Mouse (Mus musculus): ENCODE measurements around the gene Hoxd10. TPM values are rescaled to one million over a fixed set of nuclear protein-coding genes. Genes with fewer than 3 reads are reported as not detected.

Hoxd10 gene
- total and polyA plus RNA-seq, 3 experiments: not detected

DNA sequence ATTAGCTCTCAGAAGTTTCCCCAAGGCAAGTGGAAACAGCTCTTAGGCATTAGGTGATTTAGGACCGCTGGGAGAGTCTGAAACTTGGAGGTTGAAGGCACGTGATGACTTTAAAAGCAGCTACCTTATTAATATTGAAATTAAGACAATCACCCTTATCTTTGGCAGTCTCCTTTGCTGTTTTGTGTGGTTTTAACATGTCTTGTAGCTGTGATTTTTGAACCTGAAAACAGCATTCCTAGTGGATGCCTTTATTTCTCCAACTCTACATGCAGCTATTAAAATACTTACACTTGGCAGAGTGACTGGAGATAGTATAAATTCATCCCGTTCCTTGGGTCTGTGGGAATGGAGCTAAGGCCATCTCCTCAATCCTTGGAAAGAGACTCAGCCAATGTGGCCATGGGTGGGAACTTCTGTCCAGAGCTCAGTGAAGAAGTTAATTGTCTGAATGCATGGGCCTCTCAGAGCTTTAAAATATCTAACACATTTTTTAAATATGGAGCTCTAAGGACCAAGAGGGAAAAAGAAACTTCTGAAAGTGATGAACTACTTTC, 21.0 kb upstream of the Hoxd10 start:
- Histone ChIP-seq H3K4me3 (replicated peaks in 1 of 3; ENCODE audit: low read depth in 2 of 3, low read length in 2 of 3, poor library complexity in 1 of 3) (no peak overlapping the region), H3K27me3 (replicated peaks) (no peaks in the 10 kb centered on the region), H3K36me3 (replicated peaks in 1 of 2; ENCODE audit: control insufficient read depth in 1 of 2, insufficient read depth in 1 of 2, low read length in 1 of 2) (no peaks in the 10 kb centered on the region), H3K9me3 (replicated peaks; ENCODE audit: low read length) (peaks cover 11% of the 10 kb centered on the region), H3K79me2 (replicated peaks; ENCODE audit: control insufficient read depth, extremely low read depth, insufficient read depth, poor library complexity, severe bottlenecking) (no peaks in the 10 kb centered on the region), H3K9ac (ENCODE audit: insufficient read depth, low read depth) (no peak overlapping the region), H3K4me1 (ENCODE audit: control insufficient read depth in 1 of 2, insufficient read depth in 2 of 2) (0 out of 4 replicates have a peak, but pooled peaks cover 0 to 5% of the 10 kb centered on the region in 2 experiments), H3K27ac (ENCODE audit: insufficient read depth, low read depth) (no peak overlapping the region), H3K4me2 (ENCODE audit: insufficient read depth, low read depth, poor library complexity, severe bottlenecking) (no peak overlapping the region)
- DNase-seq (ENCODE audit: extremely low read depth): no peak
- dilution Hi-C loops (cut with MboI; ENCODE audit: extremely low pct_ligation_motif_present, extremely low pct_unique_long_range_greater_than_20kb, low sequenced_read_pairs) (no loop called here), in situ Hi-C loops (cut with MboI; ENCODE audit: low pct_ligation_motif_present, low pct_unique_long_range_greater_than_20kb, low sequenced_read_pairs) (loop anchor here (25.0 kb wide), 1 partner anchor 1083 kb away; the partner anchor contains the start of gene Chrna1)
- TF ChIP-seq MAX (IDR thresholded peaks at IDR 0.05; ENCODE audit: low read length) (no peak), TBP (conservative IDR thresholded peaks at IDR 0.05; ENCODE audit: low read depth, low read length) (no peak), POLR2A (IDR thresholded peaks at IDR 0.05; ENCODE audit: low read depth, low read length) (no peak), NRF1 (IDR thresholded peaks at IDR 0.05; ENCODE audit: low read depth, low read length) (no peak)

GRCm38 (mm10) chr2:74671847-74672246, 19.9 kb upstream of the Hoxd10 start:
- no peak for TF ChIP-seq MAZ (IDR thresholded peaks at IDR 0.05; ENCODE audit: low read depth, low read length)
- no peak for TF ChIP-seq USF1 (IDR thresholded peaks at IDR 0.05; ENCODE audit: low read depth, low read length)
- TF ChIP-seq E2F4 (IDR thresholded peaks at IDR 0.05; ENCODE audit: insufficient replicate concordance, low read depth, low read length): no peak
- TF ChIP-seq TCF12 (IDR thresholded peaks at IDR 0.05; ENCODE audit: low read depth, low read length): no peak
- TF ChIP-seq MYC (IDR thresholded peaks at IDR 0.05; ENCODE audit: low read depth, low read length): no peak
- TF ChIP-seq NELFE (IDR thresholded peaks at IDR 0.05; ENCODE audit: low read depth, low read length): no peak
- no peak for TF ChIP-seq ZMIZ1 (IDR thresholded peaks at IDR 0.05; ENCODE audit: low read depth, low read length)
- TF ChIP-seq MEF2A (IDR thresholded peaks at IDR 0.05; ENCODE audit: borderline replicate concordance, low read depth, low read length): no peak
- no peak for TF ChIP-seq GABPA (IDR thresholded peaks at IDR 0.05; ENCODE audit: insufficient replicate concordance, low read depth, low read length)
- no peak for TF ChIP-seq ZNF384 (IDR thresholded peaks at IDR 0.05; ENCODE audit: low read depth, low read length)
- TF ChIP-seq NRF1 (IDR thresholded peaks at IDR 0.05; ENCODE audit: low read depth, low read length): no peak
- TF ChIP-seq CTCF (conservative IDR thresholded peaks at IDR 0.05 in 1 of 2, IDR thresholded peaks at IDR 0.05 in 1 of 2; ENCODE audit: low read depth in 2 of 2, low read length in 2 of 2): no peak
- TF ChIP-seq SMC3 (IDR thresholded peaks at IDR 0.05; ENCODE audit: low read depth, low read length): no peak
- no peak for TF ChIP-seq ZC3H11A (IDR thresholded peaks at IDR 0.05; ENCODE audit: low read depth, low read length)
- DNase-seq (ENCODE audit: extremely low read depth): no peak
- H3K9me3 ChIP-seq (replicated peaks; ENCODE audit: low read length): peaks cover 11% of the 10 kb centered on the region
- dilution Hi-C loops (cut with MboI; ENCODE audit: extremely low pct_ligation_motif_present, extremely low pct_unique_long_range_greater_than_20kb, low sequenced_read_pairs) (no loop called here), in situ Hi-C loops (cut with MboI; ENCODE audit: low pct_ligation_motif_present, low pct_unique_long_range_greater_than_20kb, low sequenced_read_pairs) (loop anchor here (25.0 kb wide), 1 partner anchor 1085 kb away; the partner anchor contains the start of gene Chrna1)
- H3K4me3 ChIP-seq (replicated peaks in 1 of 3; ENCODE audit: low read depth in 2 of 3, low read length in 2 of 3, poor library complexity in 1 of 3): no peak overlapping the region
- H3K27ac ChIP-seq (ENCODE audit: insufficient read depth, low read depth): no peak overlapping the region
- no peaks in the 10 kb centered on the region for H3K36me3 ChIP-seq (replicated peaks in 1 of 2; ENCODE audit: control insufficient read depth in 1 of 2, insufficient read depth in 1 of 2, low read length in 1 of 2)
- no peaks in the 10 kb centered on the region for H3K79me2 ChIP-seq (replicated peaks; ENCODE audit: control insufficient read depth, extremely low read depth, insufficient read depth, poor library complexity, severe bottlenecking)
- peak overlapping the region; percentile 43 for H3K9ac ChIP-seq (ENCODE audit: insufficient read depth, low read depth)
- no peaks in the 10 kb centered on the region for H3K27me3 ChIP-seq (replicated peaks)
- H3K4me2 ChIP-seq (ENCODE audit: insufficient read depth, low read depth, poor library complexity, severe bottlenecking): peak overlapping the region; percentile 98
- 0 out of 4 replicates have a peak, but pooled peaks cover 0 to 5% of the 10 kb centered on the region in 2 experiments for H3K4me1 ChIP-seq (ENCODE audit: control insufficient read depth in 1 of 2, insufficient read depth in 2 of 2)
